Mouse (Mus musculus): ENCODE data around the gene Acot13.
"Not testable (repeated sequence)": the region's sequence is repeated elsewhere in the genome, so short reads cannot be mapped to it uniquely, and the experiment has no call there.

Gene Acot13

GRCm38 (mm10) chr13:24786014-24786490 is 45.3 kb downstream of the Acot13 start:
- no peak for DNase-seq (ENCODE audit: low spot score)

- no peak for DNase-seq (ENCODE audit: low spot score)
These were observed 49.4 kb downstream of the Acot13 start for GRCm38 (mm10) chr13:24781916-24782315.

GRCm38 (mm10) chr13:24778706-24779380 is 52.5 kb downstream of the Acot13 start:
- no peak for DNase-seq (ENCODE audit: low spot score)

- no peak for DNase-seq (ENCODE audit: low spot score)
These were observed 53.3 kb downstream of the Acot13 start for GRCm38 (mm10) chr13:24778026-24778425.

GRCm38 (mm10) chr13:24776146-24776844 is 55.0 kb downstream of the Acot13 start:
- peak; percentile 67 for DNase-seq (ENCODE audit: low spot score)

GRCm38 (mm10) chr13:24771482-24771881 is 59.9 kb downstream of the Acot13 start:
- DNase-seq (ENCODE audit: low spot score) = not testable (repeated sequence)
